Mouse (Mus musculus): ENCODE results near the gene Otop3.
"Not testable (repeated sequence)": the region's sequence is repeated elsewhere in the genome, so short reads cannot be mapped to it uniquely, and the experiment has no call there.

Gene Otop3

GRCm38 (mm10) chr11:115366039-115366705, 31.6 kb downstream of the Otop3 start:
- DNase-seq (ENCODE audit: low spot score in 2 of 2): no peak

- no peak for DNase-seq (ENCODE audit: low spot score in 2 of 2)
These were observed 32.3 kb downstream of the Otop3 start for GRCm38 (mm10) chr11:115366706-115367394.

DNA sequence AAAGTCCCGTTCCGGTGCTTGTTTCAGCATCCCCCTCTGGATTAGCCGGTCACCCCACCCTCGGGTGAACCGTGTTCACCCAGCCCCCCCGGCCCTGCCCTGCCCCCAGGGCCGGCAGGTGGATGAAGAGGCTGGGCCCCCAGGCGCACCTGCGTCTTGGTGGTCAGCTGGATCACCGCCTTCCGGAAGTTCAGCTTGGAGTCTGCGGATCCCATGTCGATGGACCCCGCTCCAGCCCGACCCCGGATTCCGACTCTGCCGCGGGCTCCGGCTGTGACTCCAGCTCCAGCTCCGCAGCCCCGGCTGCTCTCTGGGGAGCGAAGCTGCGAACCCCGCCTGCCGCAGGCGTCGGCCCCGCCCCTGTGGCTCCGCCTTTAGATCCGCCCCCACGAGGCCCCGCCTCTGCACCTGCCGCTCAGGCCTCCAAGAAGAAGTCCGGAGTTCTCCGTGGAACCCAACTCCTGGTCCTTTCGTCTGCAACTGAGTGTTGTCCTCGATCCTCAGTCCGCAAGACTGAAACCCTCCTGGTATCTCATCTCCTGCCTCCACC, 32.9 kb downstream of the Otop3 start, which contains the start of gene Hid1:
TSS of gene Hid1 (minus strand) at position 362 of the 550 bp plus-strand sequence.
- peak; percentile 63 to 72 for DNase-seq (ENCODE audit: low spot score in 2 of 2)

- DNase-seq (ENCODE audit: low spot score in 2 of 2): no peak
These were observed 35.8 kb downstream of the Otop3 start for GRCm38 (mm10) chr11:115370368-115370767.

- no peak for DNase-seq (ENCODE audit: low spot score in 2 of 2)
These were observed 36.8 kb downstream of the Otop3 start for GRCm38 (mm10) chr11:115371354-115371753.

DNA sequence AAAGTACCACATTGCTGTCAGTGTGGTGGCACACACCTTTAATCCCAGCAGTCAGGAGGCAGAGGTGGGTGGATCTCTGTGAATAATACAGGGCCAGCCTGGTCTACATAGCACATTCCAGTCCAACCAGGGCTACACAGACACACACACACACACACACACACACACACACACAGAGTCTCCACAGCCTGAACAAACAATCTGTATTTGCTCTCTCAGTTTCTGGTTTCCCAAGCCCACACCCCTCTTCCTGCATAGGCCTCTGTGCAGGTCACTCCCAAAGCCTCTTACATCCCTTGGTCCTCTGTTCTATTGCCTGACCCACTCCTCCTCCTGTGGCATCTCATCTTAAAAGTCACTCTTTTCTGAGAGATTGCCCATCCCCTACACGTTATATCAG, 37.5 kb downstream of the Otop3 start:
- DNase-seq (ENCODE audit: low spot score in 2 of 2): no peak

DNA sequence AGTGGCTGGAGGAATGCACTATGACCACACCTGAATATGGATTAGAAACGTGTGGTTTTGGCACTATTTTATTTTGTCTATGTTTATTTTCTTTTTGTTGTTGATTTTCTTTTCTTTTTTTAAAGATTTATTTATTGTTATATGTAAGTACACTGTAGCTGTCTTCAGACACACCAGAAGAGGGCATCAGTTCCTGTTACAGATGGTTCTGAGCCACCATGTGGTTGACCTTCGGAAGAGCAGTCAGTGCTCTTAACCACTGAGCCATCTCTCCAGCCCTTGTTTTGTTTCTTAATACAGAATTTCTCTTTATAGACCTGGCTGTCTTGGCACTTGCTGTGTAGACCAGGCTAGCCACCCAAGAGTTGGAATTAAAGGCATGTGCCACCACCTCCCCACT, 38.2 kb downstream of the Otop3 start:
- DNase-seq (ENCODE audit: low spot score in 2 of 2): no peak

GRCm38 (mm10) chr11:115373805-115374694, 39.5 kb downstream of the Otop3 start:
- peak; percentile 25 to 44 for DNase-seq (ENCODE audit: low spot score in 2 of 2)

DNA sequence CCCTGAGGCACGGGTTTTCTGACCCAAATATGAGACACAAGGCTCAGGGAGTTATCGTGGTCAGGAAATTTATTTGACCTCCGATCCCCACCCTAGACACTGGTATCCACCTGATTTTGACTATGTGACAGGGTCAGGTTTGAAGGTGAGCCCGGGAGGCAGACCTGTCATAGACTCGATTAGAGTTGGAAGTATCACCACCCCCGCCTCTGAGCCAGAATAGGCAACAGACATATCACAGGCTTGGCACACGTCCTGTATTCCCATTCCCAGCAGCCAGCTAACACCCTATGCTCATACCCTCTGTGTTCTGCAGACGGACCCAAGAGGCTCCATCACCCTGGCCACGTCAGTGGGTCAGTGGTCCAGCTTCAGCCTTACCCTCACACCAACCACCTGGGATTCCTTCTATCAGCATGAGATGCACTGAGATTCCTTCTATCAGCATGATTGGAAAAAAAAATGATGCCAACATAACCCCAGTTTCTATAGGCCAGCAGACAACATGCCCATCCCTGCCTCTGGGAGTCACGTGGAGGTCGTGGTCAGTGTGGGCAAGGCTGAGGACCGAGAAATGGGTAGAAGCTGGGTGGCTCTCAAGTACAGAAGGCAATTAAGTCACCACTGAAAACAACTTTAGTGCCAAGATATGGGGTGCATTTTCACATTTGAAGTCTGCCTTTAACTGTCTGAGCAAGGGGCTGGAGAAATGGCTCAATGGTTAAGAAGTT, 40.3 kb downstream of the Otop3 start:
- DNase-seq (ENCODE audit: low spot score in 2 of 2): no peak

- no peak for DNase-seq (ENCODE audit: low spot score in 2 of 2)
These were observed 42.2 kb downstream of the Otop3 start for GRCm38 (mm10) chr11:115376722-115377121.

GRCm38 (mm10) chr11:115377254-115377653, 42.7 kb downstream of the Otop3 start:
- no peak for DNase-seq (ENCODE audit: low spot score in 2 of 2)

DNA sequence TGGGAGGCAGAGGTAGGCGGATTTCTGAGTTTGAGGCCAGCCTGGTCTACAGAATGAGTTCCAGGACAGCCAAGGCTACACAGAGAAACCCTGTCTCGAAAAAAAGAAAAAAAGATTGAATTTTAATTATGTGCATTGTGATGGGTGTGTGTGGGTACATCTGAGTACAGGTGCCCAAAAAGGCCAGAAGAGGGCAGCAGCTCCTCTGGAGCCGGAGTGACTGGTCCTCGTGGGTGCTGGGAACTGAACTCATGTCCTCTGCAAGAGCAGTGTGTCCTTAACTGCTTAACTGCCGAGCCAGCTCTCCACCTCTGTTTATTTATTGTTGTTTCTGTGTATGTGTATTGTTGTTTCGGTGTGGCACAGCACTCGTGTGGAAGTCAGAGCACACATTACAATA, 43.3 kb downstream of the Otop3 start:
- DNase-seq (ENCODE audit: low spot score in 2 of 2): no peak

GRCm38 (mm10) chr11:115381276-115381675, 46.7 kb downstream of the Otop3 start:
- DNase-seq (ENCODE audit: low spot score in 2 of 2): no peak

GRCm38 (mm10) chr11:115381743-115382539, 47.4 kb downstream of the Otop3 start, which contains the start of gene Cdr2l:
Gene Cdr2l (plus strand): TSS chr11:115381916.
- DNase-seq (ENCODE audit: low spot score in 2 of 2): no peak

DNA sequence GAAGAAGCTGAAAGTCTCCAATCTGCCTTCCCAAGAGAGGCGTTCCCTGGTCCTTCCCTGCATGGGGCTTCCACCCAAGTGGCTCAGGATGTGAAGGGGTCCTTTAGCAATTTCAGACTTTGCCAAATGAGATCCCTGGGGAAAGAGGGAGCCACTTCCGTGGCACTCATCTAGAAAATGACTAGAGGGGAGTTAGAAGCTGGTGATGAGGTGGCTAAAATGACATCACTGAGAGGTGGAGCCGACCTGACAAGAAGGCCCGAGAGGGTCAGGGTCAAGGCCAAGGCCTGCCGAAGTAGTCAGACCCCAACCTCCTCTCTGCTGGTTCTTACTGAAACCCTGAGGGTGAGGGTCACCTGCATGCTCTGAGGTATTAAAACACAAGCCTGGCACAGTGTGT, 48.4 kb downstream of the Otop3 start:
- DNase-seq (ENCODE audit: low spot score in 2 of 2): no peak

DNA sequence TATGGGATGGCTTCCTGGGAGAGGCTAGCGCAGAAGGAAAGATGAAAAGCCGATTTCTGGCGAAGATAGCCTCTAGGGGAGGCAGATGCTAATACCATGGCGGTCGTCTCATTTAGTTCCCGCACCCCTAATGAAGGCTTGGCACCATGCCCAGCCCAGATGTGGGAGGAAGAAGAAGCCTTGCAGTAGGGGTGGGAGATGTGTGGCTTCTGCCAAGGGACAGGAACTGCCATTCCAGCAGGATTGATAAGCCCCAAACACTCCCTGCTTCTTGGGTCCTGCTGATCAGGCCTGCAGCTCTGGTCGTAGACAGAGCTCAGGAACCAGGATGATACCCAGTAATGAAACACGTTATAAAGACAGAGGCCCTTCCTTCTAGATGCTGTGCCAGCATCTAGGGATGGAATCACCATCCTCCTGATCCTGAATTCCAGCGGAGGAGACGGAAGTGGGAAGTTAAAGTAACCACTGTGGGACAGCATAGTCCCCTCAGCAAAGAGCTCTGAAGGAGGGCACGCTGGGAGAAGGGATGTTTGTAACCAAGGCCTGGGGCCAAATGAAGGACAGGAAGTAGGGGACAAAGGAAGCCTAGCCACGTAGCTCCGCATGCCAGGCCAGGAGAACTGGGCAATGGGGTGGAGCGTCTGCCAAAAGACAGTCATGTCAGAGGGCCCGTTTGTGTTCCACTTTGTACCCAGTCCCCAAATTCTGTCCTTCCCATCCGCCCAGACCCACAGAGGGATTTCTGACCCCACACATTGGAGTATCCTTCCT, 49.4 kb downstream of the Otop3 start:
- no peak for DNase-seq (ENCODE audit: low spot score in 2 of 2)

DNA sequence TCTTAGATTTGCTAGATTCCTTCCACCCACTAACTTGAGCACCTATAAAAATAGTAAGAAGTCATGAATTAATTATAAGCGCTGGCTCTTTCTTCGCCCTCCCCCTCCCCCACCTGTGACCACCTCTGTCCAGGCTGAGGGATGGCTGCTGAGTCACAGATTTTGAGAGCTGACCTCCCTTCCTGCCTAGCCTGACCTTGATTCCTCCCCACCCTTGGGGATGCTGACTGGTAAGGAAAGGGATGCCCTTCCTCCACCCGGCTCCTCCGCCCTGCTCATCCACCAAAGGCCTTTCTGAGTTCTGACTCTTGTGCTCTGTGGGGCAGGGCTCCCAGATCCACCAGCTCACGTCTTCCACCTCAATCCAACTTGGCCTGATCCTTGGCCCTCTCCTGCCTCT, 50.1 kb downstream of the Otop3 start:
- DNase-seq (ENCODE audit: low spot score in 2 of 2): no peak

DNA sequence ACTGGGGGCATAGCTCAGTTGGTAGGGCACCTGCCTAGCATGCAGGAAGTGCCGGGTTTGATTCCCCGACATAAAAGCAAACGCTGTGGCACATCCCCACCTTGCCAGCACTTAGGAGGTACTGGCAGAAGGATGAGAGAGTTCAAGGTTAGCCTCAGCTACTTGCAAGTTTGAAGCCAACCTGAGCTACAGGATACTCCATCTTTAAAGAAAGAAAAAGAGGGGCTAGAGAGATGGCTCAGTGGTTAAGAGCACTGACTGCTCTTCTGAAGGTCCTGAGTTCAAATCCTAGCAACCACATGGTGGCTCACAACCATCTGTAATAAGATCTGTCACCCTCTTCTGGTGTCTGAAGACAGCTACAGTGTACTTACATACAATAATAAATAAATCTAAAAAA, 52.3 kb downstream of the Otop3 start:
- not testable (repeated sequence) for DNase-seq (ENCODE audit: low spot score in 2 of 2)

DNA sequence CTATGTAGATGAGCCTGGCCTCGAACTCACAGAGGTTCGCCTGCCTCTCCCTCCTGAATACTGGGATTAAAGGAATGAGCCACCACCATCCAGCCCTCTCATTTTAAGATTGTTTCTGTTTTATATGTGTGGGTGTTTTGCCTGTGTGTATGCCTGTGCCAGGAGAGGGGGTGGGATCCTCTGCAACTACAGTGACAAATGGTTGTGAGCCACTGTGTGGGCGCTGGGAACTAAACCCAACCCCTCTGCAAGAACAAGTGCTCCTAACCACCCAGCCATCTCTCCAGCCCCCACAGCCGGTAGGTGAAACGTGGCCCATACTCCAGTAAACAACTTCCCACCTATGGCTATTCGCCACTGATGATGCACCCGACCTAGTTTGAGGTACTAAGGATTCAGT, 56.8 kb downstream of the Otop3 start:
- no peak for DNase-seq (ENCODE audit: low spot score in 2 of 2)
